Mouse (Mus musculus) B cell, adult 62 days (primary cell): ENCODE data around the gene Gm853. TPM values are rescaled to one million over a fixed set of nuclear protein-coding genes. Genes with fewer than 3 reads are reported as not detected.

ENCODE experiments used
- total RNA-seq: library from RNA; stranded (reverse); gene quantifications from 4 replicates; pipeline ENCODE4 v1.2.4, GENCODE M21; 2023

Gene Gm853
- not detected in 4 replicates for total RNA-seq

DNA sequence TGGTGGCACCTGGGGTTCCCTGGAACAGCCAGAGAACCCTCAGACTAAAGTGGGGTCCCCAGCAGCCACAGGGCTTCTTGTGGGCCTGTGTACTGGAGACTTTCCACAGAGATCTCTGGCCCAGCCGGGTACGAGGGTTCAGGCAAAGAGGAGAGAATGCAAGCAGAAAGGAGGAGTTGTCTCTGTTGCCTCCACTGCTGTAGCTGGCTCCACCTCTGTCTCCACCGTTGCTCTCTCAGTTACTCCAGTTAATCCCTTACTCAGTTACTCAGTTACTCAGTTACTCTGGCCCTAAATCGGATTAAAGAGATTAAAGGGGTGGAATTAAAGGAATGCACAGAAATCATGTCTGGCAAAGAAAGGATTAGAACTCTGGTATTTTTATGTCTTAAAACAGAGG, at the start of gene Gm853:
Gene Gm853, minus strand, starts transcription at position 223 of the 400 bp plus-strand sequence.

DNA sequence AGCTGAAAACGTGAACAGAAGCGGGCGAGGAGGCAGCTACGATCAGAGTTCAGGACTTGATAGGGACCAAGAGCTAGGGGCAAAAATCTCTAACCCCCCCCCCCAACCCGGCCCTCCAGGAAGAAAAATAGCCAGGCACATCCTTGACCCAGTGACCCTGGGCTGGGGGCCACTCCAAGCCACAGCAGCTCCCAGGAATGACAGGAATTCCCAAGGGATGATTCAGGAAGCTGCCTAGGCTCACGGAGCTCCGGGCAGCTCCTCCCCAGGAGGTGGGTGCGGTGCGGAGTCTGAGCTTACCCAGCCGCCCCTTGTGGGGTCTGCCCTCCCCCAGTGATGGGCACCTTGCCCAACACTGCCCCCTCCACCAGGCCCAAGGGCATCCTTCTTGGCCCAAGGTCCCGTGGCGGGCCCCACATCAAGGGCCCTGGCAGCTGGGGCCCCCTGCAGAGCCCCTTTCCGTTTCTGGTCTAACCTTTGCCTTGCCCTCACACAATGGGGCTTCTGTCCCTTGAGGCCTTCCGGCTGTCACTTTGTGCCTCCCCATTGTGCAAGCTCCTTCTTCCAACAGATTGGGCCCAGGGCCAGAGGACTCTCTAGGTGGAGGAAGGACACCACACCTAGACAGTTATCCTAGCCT, 47.0 kb downstream of the Gm853 start, which contains the start of gene Tinagl1:
Gene Tinagl1, minus strand, starts transcription at position 51 of the 640 bp plus-strand sequence.

Other genes with a start within 250 kb of the Gm853 start
- not detected in 4 replicates for gene Adgrb2, start 237.5 kb downstream of the Gm853 start, total RNA-seq
- not detected in 4 replicates for gene Col16a1, start 174.6 kb downstream of the Gm853 start, total RNA-seq
- gene Pef1, start 119.8 kb downstream of the Gm853 start, total RNA-seq = 27.0 to 31.1 TPM (median 28.4 TPM) in 4 replicates
- gene Hcrtr1, start 83.0 kb downstream of the Gm853 start, total RNA-seq = not detected in 4 replicates
- gene Tinagl1, start 47.3 kb downstream of the Gm853 start, total RNA-seq = not detected in 4 replicates
- gene Serinc2, start 56.8 kb upstream of the Gm853 start, total RNA-seq = not detected in 4 replicates
- gene Fabp3, start 86.2 kb upstream of the Gm853 start, total RNA-seq = not detected in 4 replicates
- gene Gm10570, start 86.3 kb upstream of the Gm853 start, total RNA-seq = 1.3 TPM in 1 of 4 replicates, not detected in the others
- gene Zcchc17, start 137.5 kb upstream of the Gm853 start, total RNA-seq = 22.6 to 30.7 TPM (median 27.7 TPM) in 4 replicates
- 59.5 to 66.9 TPM (median 64.7 TPM) in 4 replicates for gene Snrnp40, start 137.7 kb upstream of the Gm853 start, total RNA-seq